Mouse (Mus musculus) thymus, postnatal 4 days (tissue): ENCODE results near the gene Dlgap1.

Experiments used
- DNase-seq: peaks from one replicate; pipeline ENCODE4 v3.0.0; 2021

Dlgap1 gene

GRCm38 (mm10) chr17:70470970-70471371 is 502.1 kb downstream of the Dlgap1 start:
- no peak for DNase-seq

GRCm38 (mm10) chr17:70472162-70472561 is 503.3 kb downstream of the Dlgap1 start:
- DNase-seq: no peak

- no peak for DNase-seq
Measured at GRCm38 (mm10) chr17:70473871-70474270, 505.0 kb downstream of the Dlgap1 start.

GRCm38 (mm10) chr17:70483716-70484115 is 514.8 kb downstream of the Dlgap1 start:
- no peak for DNase-seq

GRCm38 (mm10) chr17:70485668-70486067 is 516.8 kb downstream of the Dlgap1 start:
- DNase-seq: no peak

GRCm38 (mm10) chr17:70486259-70486658 is 517.4 kb downstream of the Dlgap1 start:
- no peak for DNase-seq

GRCm38 (mm10) chr17:70486831-70487230 is 518.0 kb downstream of the Dlgap1 start:
- DNase-seq: no peak

- DNase-seq: no peak
Measured at GRCm38 (mm10) chr17:70488784-70489265, 520.0 kb downstream of the Dlgap1 start.

GRCm38 (mm10) chr17:70491575-70491974 is 522.7 kb downstream of the Dlgap1 start:
- no peak for DNase-seq

- DNase-seq: no peak
Measured at GRCm38 (mm10) chr17:70494338-70494737, 525.5 kb downstream of the Dlgap1 start.

GRCm38 (mm10) chr17:70498256-70498655 is 529.4 kb downstream of the Dlgap1 start:
- DNase-seq: no peak

GRCm38 (mm10) chr17:70501933-70502332 is 533.1 kb downstream of the Dlgap1 start:
- DNase-seq: no peak

- DNase-seq: no peak
Measured at GRCm38 (mm10) chr17:70507759-70508158, 538.9 kb downstream of the Dlgap1 start.

GRCm38 (mm10) chr17:70510441-70510840 is 541.6 kb downstream of the Dlgap1 start:
- DNase-seq: no peak

GRCm38 (mm10) chr17:70511401-70511800 is 542.5 kb downstream of the Dlgap1 start:
- no peak for DNase-seq

- no peak for DNase-seq
Measured at GRCm38 (mm10) chr17:70513736-70514135, 544.9 kb downstream of the Dlgap1 start.

GRCm38 (mm10) chr17:70516506-70516905 is 547.6 kb downstream of the Dlgap1 start:
- DNase-seq: no peak

- DNase-seq: no peak
Measured at GRCm38 (mm10) chr17:70517333-70517732, 548.5 kb downstream of the Dlgap1 start.

- no peak for DNase-seq
Measured at GRCm38 (mm10) chr17:70521058-70521851, 552.4 kb downstream of the Dlgap1 start.

- DNase-seq: no peak
Measured at GRCm38 (mm10) chr17:70521971-70522370, 553.1 kb downstream of the Dlgap1 start.

GRCm38 (mm10) chr17:70525990-70526389 is 557.1 kb downstream of the Dlgap1 start:
- DNase-seq: no peak

GRCm38 (mm10) chr17:70527101-70527500 is 558.2 kb downstream of the Dlgap1 start:
- no peak for DNase-seq

GRCm38 (mm10) chr17:70528196-70529187 is 559.6 kb downstream of the Dlgap1 start:
- DNase-seq: no peak
